Mouse (Mus musculus) gastrocnemius, postnatal 10 days (tissue): ENCODE results near the gene Cass4. TPM values are rescaled to one million over a fixed set of nuclear protein-coding genes. Genes with fewer than 3 reads are reported as not detected.

Experiments used
- total RNA-seq, 2 experiments: library from RNA; stranded (reverse); gene quantifications; 2 replicates each; pipeline ENCODE4 v1.2.3; 2021

Cass4 gene
- total RNA-seq, 2 experiments from 2014 or later: 0.26 to 0.41 TPM

Other genes with a start within 250 kb of the Cass4 start
- gene Mc3r, start 145.3 kb upstream of the Cass4 start, total RNA-seq: not detected
- gene Fam210b, start 48.2 kb upstream of the Cass4 start, total RNA-seq: 1 to 10 TPM; 3.2 to 3.3 TPM
- gene Aurka, start 23.3 kb upstream of the Cass4 start, total RNA-seq: 1 to 10 TPM; 6.0 to 7.0 TPM
- gene Cstf1, start 23.1 kb upstream of the Cass4 start, total RNA-seq: 10 to 100 TPM; 15.8 to 22.2 TPM
- gene Rtf2, start 46.8 kb downstream of the Cass4 start, total RNA-seq: 10 to 100 TPM; 34.9 to 40.9 TPM
- not detected for gene Gcnt7, start 64.8 kb downstream of the Cass4 start, total RNA-seq
- under 1 TPM; 0.35 to 0.54 TPM for gene Fam209, start 78.7 kb downstream of the Cass4 start, total RNA-seq
- not detected for gene Tfap2c, start 155.8 kb downstream of the Cass4 start, total RNA-seq